Mouse (Mus musculus): ENCODE results near the gene Olfr161. TPM values are rescaled to one million over a fixed set of nuclear protein-coding genes. Genes with fewer than 3 reads are reported as not detected.
"Not testable (repeated sequence)": the region's sequence is repeated elsewhere in the genome, so short reads cannot be mapped to it uniquely, and the experiment has no call there.

Gene Olfr161
- polyA plus RNA-seq (2011; ENCODE audit: insufficient read length, low read depth, missing spikeins): not detected in 2 replicates

DNA sequence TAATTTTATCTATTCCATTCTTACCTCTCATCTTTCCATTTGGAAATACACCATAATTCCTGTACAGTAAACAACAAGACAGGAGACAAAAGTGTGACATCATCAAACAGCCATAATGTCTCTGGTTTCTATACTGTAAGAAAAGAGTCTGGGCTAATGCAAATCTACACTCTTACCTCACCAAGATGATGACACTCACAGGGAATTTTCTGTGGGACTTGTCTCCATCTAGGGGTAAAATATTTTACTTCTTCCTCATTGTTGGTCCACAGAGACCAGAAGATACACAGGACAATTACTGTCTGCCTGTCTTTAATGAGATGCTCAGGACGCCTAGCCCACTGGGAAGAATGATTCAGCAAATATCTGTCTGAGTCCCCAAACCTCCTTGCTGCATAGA, at the start of gene Olfr161:
Gene Olfr161, plus strand, starts transcription at position 352 of the 400 bp plus-strand sequence.
- Histone ChIP-seq H3K4me3 (ENCODE audit: insufficient read depth, low read length) (no peak within 1 kb of the TSS), H3K4me1 (ENCODE audit: control insufficient read depth, insufficient read depth, low read length) (no peaks in the 10 kb centered on the region), H3K27ac (ENCODE audit: insufficient read depth, low read length) (no peak within 1 kb of the TSS)
- TF ChIP-seq POLR2A (IDR thresholded peaks at IDR 0.05; ENCODE audit: low read depth, low read length) (no peak), CTCF (IDR thresholded peaks at IDR 0.05; ENCODE audit: borderline replicate concordance, insufficient read depth, low read length) (no peak)

DNA sequence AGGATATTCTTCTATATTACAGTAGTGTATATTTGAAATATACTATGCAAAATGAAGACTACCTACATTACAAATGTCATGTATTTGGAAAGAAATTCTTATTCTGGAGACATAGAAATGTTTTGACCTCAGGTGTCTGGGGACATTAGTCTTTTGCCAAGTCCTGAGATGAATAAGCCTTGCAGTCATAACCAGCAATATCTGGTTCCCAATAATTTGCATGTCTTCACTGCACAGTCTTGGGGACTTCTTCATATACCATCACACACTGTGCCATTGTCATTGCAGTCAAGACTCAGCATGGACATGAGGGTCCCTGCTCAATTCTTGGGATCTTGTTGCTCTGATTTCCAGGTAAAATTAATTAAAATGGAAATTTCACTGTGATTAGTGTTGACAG, 27.3 kb upstream of the Olfr161 start:
- TF ChIP-seq POLR2A (IDR thresholded peaks at IDR 0.05; ENCODE audit: low read depth, low read length) (no peak), CTCF (IDR thresholded peaks at IDR 0.05; ENCODE audit: borderline replicate concordance, insufficient read depth, low read length) (no peak)
- no peak overlapping the region for H3K27ac ChIP-seq (ENCODE audit: insufficient read depth, low read length)

DNA sequence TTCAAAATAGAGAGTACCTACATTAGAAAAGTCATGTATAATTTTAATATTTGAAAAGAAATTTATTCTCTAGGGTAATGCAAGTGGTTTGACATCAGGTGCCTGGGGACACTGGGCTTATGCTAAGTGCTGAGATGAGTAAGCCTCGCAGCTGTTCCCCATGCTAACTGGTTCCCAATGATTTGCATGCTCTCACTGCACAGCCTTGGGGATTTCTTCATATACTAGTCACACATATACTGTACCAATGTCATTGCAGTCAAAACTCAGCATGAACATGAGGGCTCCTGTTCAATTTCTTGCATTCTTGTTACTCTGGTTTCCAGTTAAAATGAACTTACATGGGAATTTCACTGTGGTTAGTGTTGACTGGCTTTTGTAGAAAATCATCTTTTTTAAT, 13.2 kb upstream of the Olfr161 start:
- not testable (repeated sequence) for H3K27ac ChIP-seq (ENCODE audit: insufficient read depth, low read length); H3K4me3 ChIP-seq (ENCODE audit: insufficient read depth, low read length); H3K4me1 ChIP-seq (ENCODE audit: control insufficient read depth, insufficient read depth, low read length)

More for the DNA sequence above, 27.3 kb upstream of the Olfr161 start:
- H3K4me1 ChIP-seq (ENCODE audit: control insufficient read depth, insufficient read depth, low read length): no peaks in the 10 kb centered on the region
- H3K4me3 ChIP-seq (ENCODE audit: insufficient read depth, low read length): no peak overlapping the region

DNA sequence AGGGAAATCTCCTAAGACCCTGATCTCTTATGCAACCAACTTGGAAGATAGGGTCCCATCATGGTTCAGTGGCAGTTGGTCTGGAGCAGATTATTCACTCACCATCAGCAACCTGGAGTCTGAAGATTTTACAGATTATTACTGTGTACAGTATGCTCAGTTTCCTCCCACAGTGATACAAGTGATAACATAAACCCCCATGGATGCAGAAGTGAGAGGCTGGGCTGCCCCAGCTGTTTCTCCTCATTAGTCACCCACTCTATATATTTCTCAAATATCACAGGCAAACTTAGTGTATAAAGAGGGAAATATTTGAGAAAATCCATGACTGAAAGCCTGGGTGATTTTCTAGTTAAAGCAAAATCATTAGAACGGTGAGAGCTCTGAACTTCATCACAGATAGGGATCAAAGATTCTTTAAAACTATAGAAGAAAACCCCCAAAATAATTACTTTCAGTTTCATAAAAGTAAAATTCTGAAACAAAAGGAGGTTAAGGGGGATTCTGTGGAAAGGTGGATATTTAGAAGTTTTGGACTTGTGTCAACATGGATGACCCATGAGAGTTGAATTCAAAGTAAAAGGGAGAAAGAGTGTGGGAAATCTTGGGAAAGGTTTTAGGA, 12.5 kb upstream of the Olfr161 start:
- not testable (repeated sequence) for H3K4me1 ChIP-seq (ENCODE audit: control insufficient read depth, insufficient read depth, low read length); H3K4me3 ChIP-seq (ENCODE audit: insufficient read depth, low read length); H3K27ac ChIP-seq (ENCODE audit: insufficient read depth, low read length)

DNA sequence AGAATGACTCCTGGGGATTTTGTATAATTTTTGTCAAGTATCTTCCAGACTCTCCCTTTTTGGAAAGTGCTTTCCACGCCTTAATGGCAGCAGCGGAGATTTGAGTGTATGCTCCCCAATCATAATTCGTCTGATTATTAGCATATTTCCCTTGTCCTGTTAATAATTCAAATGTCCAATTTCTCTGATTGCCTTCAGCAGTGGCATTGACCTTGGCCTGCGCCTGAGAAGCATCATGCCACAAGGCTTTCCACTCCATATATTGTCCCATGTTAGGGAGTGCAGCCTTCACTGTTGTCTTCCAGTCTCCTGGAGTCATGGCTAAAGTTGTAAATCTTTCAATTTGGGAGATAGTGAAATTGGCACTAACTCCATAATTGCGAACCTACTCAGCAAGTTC, 40.5 kb downstream of the Olfr161 start:
- not testable (repeated sequence) for H3K4me1 ChIP-seq (ENCODE audit: control insufficient read depth, insufficient read depth, low read length); H3K27ac ChIP-seq (ENCODE audit: insufficient read depth, low read length); H3K4me3 ChIP-seq (ENCODE audit: insufficient read depth, low read length)

DNA sequence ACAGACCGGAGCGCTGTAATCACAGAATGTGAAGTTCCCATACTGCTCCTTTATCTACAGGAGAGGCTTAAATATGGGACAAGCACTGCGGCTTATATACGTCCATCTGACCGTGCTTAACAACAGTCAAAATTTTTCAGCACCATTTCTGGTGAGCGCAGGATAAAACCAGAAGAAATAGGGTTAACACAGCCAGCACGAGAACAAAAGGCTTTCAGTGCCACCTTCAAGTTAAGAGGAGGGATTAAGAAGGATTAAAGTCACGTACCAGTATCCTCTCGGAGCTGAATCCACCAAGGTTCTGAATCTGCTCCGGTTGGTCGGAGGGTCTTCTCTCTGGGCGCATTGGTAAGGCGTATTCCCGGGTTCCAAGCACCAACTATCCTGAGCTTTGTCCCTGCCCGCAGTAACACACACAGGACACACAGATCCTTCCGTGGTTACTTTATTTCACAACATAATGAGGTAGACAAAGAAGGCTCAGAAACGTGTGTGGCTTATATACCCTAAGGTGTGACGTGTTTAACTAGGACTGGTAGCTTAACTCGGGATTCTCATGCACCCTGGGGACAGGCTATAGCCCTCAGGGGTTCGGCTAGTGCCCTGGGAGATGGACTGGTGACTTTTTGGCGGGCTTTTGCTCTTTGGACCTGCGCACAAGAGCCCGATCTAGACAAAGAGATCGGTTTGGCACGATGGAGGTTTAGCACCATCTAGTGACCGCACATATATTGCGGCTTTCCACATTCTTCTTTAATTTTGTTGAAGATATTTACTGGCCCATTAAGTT, 41.9 kb downstream of the Olfr161 start:
- not testable (repeated sequence) for H3K4me1 ChIP-seq (ENCODE audit: control insufficient read depth, insufficient read depth, low read length); H3K27ac ChIP-seq (ENCODE audit: insufficient read depth, low read length)
- peak overlapping the region; percentile 9; the same call in 1 of the 2 replicates for H3K4me3 ChIP-seq (ENCODE audit: insufficient read depth, low read length)

Other genes with a start within 250 kb of the Olfr161 start
- not detected in 2 replicates for gene Mefv, start 127.1 kb downstream of the Olfr161 start, polyA plus RNA-seq (2011; ENCODE audit: insufficient read length, low read depth, missing spikeins)
- gene Zfp263, start 153.1 kb downstream of the Olfr161 start, polyA plus RNA-seq (2011; ENCODE audit: insufficient read length, low read depth, missing spikeins): 14.4 and 16.9 TPM in 2 replicates
- not detected in 2 replicates for gene Olfr15, start 239.8 kb downstream of the Olfr161 start, polyA plus RNA-seq (2011; ENCODE audit: insufficient read length, low read depth, missing spikeins)